Mouse (Mus musculus): ENCODE results near the gene Tfcp2. TPM values are rescaled to one million over a fixed set of nuclear protein-coding genes. Genes with fewer than 3 reads are reported as not detected.

Tfcp2 gene
- polyA plus RNA-seq, 1 experiment from 2014 or later, result 32.5 TPM

- peaks cover 6% of the 10 kb centered on the region; the same call in 1 of the 2 replicates for H3K4me1 ChIP-seq
- WGBS, result 45% methylated on average over 10 of the region's 10 CpGs
- no peaks in the 10 kb centered on the region for H3K9me3 ChIP-seq
- H3K4me2 ChIP-seq, result no peak overlapping the region
- H3K36me3 ChIP-seq, result no peaks in the 10 kb centered on the region
- H3K27me3 ChIP-seq, result no peaks in the 10 kb centered on the region
- H3K9ac ChIP-seq, result no peak overlapping the region
- ATAC-seq (ENCODE audit: insufficient number of reproducible peaks, insufficient read depth, low FRiP score, low TSS enrichment, low read depth), result no peak
- H3K27ac ChIP-seq, result no peak overlapping the region
- no peak overlapping the region for H3K4me3 ChIP-seq
Observed at GRCm38 (mm10) chr15:100458055-100458454, 93.8 kb downstream of the Tfcp2 start.

GRCm38 (mm10) chr15:100457340-100457739 is 94.5 kb downstream of the Tfcp2 start:
- 5% methylated on average over 17 of the region's 17 CpGs for WGBS
- ATAC-seq (ENCODE audit: insufficient number of reproducible peaks, insufficient read depth, low FRiP score, low TSS enrichment, low read depth), result no peak
- Histone ChIP-seq H3K9me3 (no peaks in the 10 kb centered on the region), H3K4me2 (no peak overlapping the region), H3K27me3 (no peaks in the 10 kb centered on the region), H3K9ac (no peak overlapping the region), H3K4me3 (no peak overlapping the region), H3K4me1 (peaks cover 6% of the 10 kb centered on the region; the same call in 1 of the 2 replicates), H3K27ac (no peak overlapping the region), H3K36me3 (no peaks in the 10 kb centered on the region)

GRCm38 (mm10) chr15:100456356-100456991 is 95.3 kb downstream of the Tfcp2 start:
- no peaks in the 10 kb centered on the region for H3K27me3 ChIP-seq
- no peak overlapping the region for H3K27ac ChIP-seq
- no peak for ATAC-seq (ENCODE audit: insufficient number of reproducible peaks, insufficient read depth, low FRiP score, low TSS enrichment, low read depth)
- H3K9ac ChIP-seq, result no peak overlapping the region
- H3K9me3 ChIP-seq, result no peaks in the 10 kb centered on the region
- H3K36me3 ChIP-seq, result no peaks in the 10 kb centered on the region
- H3K4me2 ChIP-seq, result no peak overlapping the region
- no peak overlapping the region for H3K4me3 ChIP-seq
- 55% methylated on average over 7 of the region's 7 CpGs for WGBS
- peaks cover 7% of the 10 kb centered on the region for H3K4me1 ChIP-seq

GRCm38 (mm10) chr15:100452486-100452885 is 99.3 kb downstream of the Tfcp2 start:
- 80% methylated on average over 11 of the region's 11 CpGs for WGBS
- Histone ChIP-seq H3K9me3 (no peaks in the 10 kb centered on the region), H3K36me3 (no peaks in the 10 kb centered on the region), H3K27me3 (no peaks in the 10 kb centered on the region), H3K27ac (no peak overlapping the region), H3K4me1 (peaks cover 13% of the 10 kb centered on the region), H3K9ac (no peak overlapping the region), H3K4me3 (no peak overlapping the region), H3K4me2 (no peak overlapping the region)
- ATAC-seq (ENCODE audit: insufficient number of reproducible peaks, insufficient read depth, low FRiP score, low TSS enrichment, low read depth), result no peak

DNA sequence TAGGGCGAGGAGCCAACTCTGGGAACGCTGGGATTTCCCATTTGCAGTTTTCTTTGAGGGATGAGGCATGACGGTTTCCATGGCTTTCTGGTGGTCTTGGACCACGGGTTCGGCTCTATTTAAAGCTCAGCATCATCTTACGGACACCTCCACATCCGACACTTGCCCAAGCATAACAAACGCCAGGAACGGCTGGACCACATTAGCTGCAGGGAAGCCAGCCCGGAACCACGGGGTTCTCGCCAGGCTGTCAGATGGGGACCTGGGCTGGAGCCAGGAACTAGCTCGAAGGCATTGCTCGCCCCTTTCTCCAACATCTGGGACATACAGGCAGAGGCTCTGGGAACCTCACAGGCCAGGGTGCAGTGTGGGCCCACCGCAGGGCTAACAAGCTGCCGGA is 100.6 kb downstream of the Tfcp2 start:
- H3K4me2 ChIP-seq, result peak overlapping the region; percentile 20; the same call in 1 of the 2 replicates
- H3K9me3 ChIP-seq, result no peaks in the 10 kb centered on the region
- H3K27me3 ChIP-seq, result no peaks in the 10 kb centered on the region
- no peak overlapping the region for H3K4me3 ChIP-seq
- WGBS, result 32% methylated on average over 16 of the region's 16 CpGs
- H3K4me1 ChIP-seq, result peaks cover 10% of the 10 kb centered on the region
- no peak for ATAC-seq (ENCODE audit: insufficient number of reproducible peaks, insufficient read depth, low FRiP score, low TSS enrichment, low read depth)
- H3K27ac ChIP-seq, result peak overlapping the region; percentile 30
- no peaks in the 10 kb centered on the region for H3K36me3 ChIP-seq
- H3K9ac ChIP-seq, result no peak overlapping the region

DNA sequence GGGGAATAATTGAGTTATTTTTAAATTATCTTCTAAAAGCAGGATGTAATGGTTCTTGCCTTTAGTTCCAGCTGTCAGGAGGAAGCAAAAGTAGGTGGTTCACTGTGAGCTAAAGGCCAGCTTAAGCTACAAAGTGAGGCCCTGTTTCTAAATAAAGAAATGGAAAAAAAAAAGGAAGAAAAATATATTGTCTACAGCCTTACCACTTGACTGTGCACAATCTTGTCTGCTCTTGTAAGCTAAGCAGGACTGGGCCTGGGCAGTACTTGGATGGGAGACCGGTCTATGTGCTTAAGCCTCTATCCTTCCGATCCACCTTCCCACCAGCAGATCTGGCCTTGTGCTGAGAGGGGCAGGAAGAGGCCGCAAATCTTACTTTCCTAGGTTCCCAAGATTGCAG is 102.3 kb downstream of the Tfcp2 start:
- WGBS, result 91% methylated on average over 3 of the region's 3 CpGs
- no peak overlapping the region for H3K4me3 ChIP-seq
- no peak overlapping the region for H3K4me2 ChIP-seq
- no peak overlapping the region for H3K9ac ChIP-seq
- no peak for ATAC-seq (ENCODE audit: insufficient number of reproducible peaks, insufficient read depth, low FRiP score, low TSS enrichment, low read depth)
- no peaks in the 10 kb centered on the region for H3K9me3 ChIP-seq
- peaks cover 10% of the 10 kb centered on the region for H3K4me1 ChIP-seq
- H3K27ac ChIP-seq, result no peak overlapping the region
- H3K27me3 ChIP-seq, result no peaks in the 10 kb centered on the region
- H3K36me3 ChIP-seq, result no peaks in the 10 kb centered on the region

DNA sequence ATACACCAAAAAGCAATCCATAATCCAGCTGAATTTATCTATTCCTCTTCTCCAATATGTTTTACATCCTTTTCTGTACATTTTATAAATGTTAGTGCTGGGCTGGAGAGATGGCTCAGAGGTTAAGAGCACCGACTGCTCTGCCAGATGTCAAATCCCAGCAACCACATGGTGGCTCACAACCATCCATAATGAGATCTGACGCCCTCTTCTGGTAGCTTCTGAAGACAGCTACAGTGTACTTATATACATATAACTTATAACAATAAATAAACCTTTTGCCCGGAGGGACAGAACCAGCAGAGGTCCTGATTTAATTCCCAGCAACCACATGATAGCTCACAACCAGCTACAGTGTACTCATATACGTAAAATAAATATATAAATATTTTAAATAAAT is 103.2 kb downstream of the Tfcp2 start:
- Histone ChIP-seq H3K27me3 (no peaks in the 10 kb centered on the region), H3K4me3 (no peak overlapping the region), H3K4me2 (no peak overlapping the region), H3K9ac (no peak overlapping the region), H3K27ac (no peak overlapping the region), H3K4me1 (peaks cover 17% of the 10 kb centered on the region), H3K9me3 (no peaks in the 10 kb centered on the region), H3K36me3 (no peaks in the 10 kb centered on the region)
- 76% methylated on average over 4 of the region's 4 CpGs for WGBS
- no peak for ATAC-seq (ENCODE audit: insufficient number of reproducible peaks, insufficient read depth, low FRiP score, low TSS enrichment, low read depth)

Other genes starting within 250 kb of the Tfcp2 start
- gene Mettl7a1, start 247.9 kb downstream of the Tfcp2 start, polyA plus RNA-seq (2015; fragmentation: Nextera tagmentation; extraction: Ambion mirVana), result 5.2 and 5.7 TPM in 2 replicates
- gene Mettl7a3, start 217.1 kb downstream of the Tfcp2 start, polyA plus RNA-seq (2015; fragmentation: Nextera tagmentation; extraction: Ambion mirVana), result 0.15 and 0.28 TPM in 2 replicates
- gene Methig1, start 198.9 kb downstream of the Tfcp2 start, polyA plus RNA-seq (2015; fragmentation: Nextera tagmentation; extraction: Ambion mirVana), result not detected in 2 replicates
- not detected in 2 replicates for gene Mettl7a2, start 198.8 kb downstream of the Tfcp2 start, polyA plus RNA-seq (2015; fragmentation: Nextera tagmentation; extraction: Ambion mirVana)
- gene Higd1c, start 187.5 kb downstream of the Tfcp2 start, polyA plus RNA-seq (2015; fragmentation: Nextera tagmentation; extraction: Ambion mirVana), result not detected in 2 replicates
- 0.10 TPM in 1 of 2 replicates, not detected in the other for gene Gm5475, start 129.9 kb downstream of the Tfcp2 start, polyA plus RNA-seq (2015; fragmentation: Nextera tagmentation; extraction: Ambion mirVana)
- 21.8 and 22.0 TPM in 2 replicates for gene Slc11a2, start 126.9 kb downstream of the Tfcp2 start, polyA plus RNA-seq (2015; fragmentation: Nextera tagmentation; extraction: Ambion mirVana)
- gene Letmd1, start 83.0 kb downstream of the Tfcp2 start, polyA plus RNA-seq (2015; fragmentation: Nextera tagmentation; extraction: Ambion mirVana), result 31.4 and 33.0 TPM in 2 replicates
- gene Csrnp2, start 56.5 kb downstream of the Tfcp2 start, polyA plus RNA-seq (2015; fragmentation: Nextera tagmentation; extraction: Ambion mirVana), result 24.3 and 24.8 TPM in 2 replicates
- gene Pou6f1, start 48.0 kb upstream of the Tfcp2 start, polyA plus RNA-seq (2015; fragmentation: Nextera tagmentation; extraction: Ambion mirVana), result 14.4 and 18.2 TPM in 2 replicates
- gene Dazap2, start 63.3 kb upstream of the Tfcp2 start, polyA plus RNA-seq (2015; fragmentation: Nextera tagmentation; extraction: Ambion mirVana), result 155 and 159 TPM in 2 replicates
- 9.2 and 10.1 TPM in 2 replicates for gene Smagp, start 84.9 kb upstream of the Tfcp2 start, polyA plus RNA-seq (2015; fragmentation: Nextera tagmentation; extraction: Ambion mirVana)
- gene Bin2, start 117.5 kb upstream of the Tfcp2 start, polyA plus RNA-seq (2015; fragmentation: Nextera tagmentation; extraction: Ambion mirVana), result 2.1 and 4.7 TPM in 2 replicates
- gene Cela1, start 135.9 kb upstream of the Tfcp2 start, polyA plus RNA-seq (2015; fragmentation: Nextera tagmentation; extraction: Ambion mirVana), result 1.5 and 2.1 TPM in 2 replicates
- gene Galnt6, start 177.4 kb upstream of the Tfcp2 start, polyA plus RNA-seq (2015; fragmentation: Nextera tagmentation; extraction: Ambion mirVana), result 1.1 and 1.3 TPM in 2 replicates
- gene Slc4a8, start 209.7 kb upstream of the Tfcp2 start, polyA plus RNA-seq (2015; fragmentation: Nextera tagmentation; extraction: Ambion mirVana), result 5.0 and 6.3 TPM in 2 replicates

Measured in embryonic facial prominence, embryonic 13.5 days (tissue).